Mouse (Mus musculus) spleen, postnatal 10 days (tissue): ENCODE results near the gene Unc13a.

Experiments used
- DNase-seq, 2 experiments: peaks; one replicate each; pipeline ENCODE4 v3.0.0; 2021 to 2022; ENCODE audit warnings: low spot score in 2 of 2

The Unc13a gene

DNA sequence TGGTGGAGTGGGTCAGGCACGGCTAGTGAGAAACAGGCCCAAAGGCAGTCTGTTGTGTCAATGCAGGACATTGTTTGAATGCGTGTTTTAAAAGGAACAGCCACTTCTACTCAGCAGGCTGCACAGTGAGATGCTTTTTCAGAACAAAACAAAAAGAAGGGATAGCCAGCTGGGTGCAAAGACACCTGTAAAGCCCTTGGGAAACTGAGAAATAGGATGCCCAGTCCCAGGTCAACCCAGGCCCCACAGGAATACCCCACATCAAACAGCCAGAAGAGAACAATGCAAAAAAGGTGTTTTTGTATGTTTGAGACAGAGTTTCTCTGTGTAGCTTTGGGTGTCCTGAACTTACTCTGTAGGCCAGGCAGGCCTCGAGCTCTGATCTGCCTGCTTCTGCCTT, 82.8 kb downstream of the Unc13a start:
- DNase-seq = no peak

DNA sequence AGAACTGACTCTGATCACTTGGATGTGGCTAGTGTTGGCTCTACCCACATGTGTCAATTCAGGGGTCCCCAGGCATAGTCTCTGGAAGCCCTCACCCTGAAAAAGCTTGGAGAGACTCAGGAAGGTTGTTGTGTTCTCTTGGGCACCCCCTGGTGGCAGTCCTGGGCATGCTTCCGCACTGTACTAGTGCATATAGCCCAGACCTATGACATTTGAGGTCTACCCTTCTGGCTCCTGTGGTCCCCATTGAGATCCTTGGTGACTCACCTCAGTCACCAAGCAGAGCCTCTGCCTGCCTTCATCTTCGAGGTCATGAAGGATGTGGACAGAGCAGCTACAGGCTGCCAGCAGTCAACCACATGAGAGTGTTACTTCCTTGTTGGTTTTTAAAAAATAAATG, 84.7 kb downstream of the Unc13a start:
- DNase-seq = peak; percentile 46 to 76

DNA sequence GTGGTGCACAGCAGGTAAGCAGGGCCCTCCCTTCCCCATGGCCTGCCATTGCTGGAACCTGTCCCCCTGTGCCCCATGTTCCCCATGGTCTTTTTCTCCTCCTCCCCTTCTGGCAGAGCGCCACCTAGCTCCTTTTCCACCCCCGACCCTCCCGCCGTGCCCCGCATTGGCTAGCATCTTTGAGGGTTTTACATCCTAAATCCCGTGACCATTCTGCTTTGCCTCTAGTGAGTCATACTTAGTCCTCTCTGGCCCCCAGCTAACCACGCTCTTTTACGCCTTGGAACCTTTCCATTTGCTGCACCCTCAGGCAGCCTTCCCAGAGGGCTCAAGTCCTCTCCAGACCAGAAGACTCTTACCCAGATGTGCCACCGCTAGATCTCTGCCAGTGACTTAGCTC, 91.4 kb downstream of the Unc13a start:
- no peak for DNase-seq

DNA sequence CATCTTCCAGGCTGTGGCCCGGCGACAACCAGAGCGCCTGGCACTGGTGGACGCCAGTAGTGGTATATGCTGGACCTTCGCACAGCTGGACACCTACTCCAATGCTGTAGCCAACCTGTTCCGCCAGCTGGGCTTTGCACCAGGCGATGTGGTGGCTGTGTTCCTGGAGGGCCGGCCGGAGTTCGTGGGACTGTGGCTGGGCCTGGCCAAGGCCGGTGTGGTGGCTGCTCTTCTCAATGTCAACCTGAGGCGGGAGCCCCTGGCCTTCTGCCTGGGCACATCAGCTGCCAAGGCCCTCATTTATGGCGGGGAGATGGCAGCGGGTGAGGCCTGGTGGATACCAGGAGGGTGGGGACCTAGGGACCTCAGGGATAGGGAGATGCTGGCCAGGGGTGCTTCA, 92.1 kb downstream of the Unc13a start:
- DNase-seq = no peak

DNA sequence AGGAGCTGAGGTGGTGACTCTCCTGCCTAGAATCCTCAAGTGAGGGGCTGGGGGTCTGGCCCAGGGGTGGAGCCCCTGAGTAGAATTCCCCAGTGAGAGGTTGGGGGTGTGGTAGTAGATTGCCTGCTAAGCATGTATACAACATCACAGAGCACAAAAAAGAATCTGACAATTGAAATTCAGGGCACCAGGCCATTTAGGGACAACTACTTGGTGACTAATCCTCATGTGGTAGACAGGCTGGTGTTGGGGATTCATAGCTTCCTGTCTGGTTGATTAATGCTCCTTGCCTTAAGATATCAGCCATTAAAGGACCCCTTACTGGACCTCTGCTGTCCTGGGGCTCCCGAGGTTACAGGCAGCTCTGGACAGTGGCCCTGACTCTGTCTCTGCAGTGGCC, 92.5 kb downstream of the Unc13a start:
- no peak for DNase-seq

DNA sequence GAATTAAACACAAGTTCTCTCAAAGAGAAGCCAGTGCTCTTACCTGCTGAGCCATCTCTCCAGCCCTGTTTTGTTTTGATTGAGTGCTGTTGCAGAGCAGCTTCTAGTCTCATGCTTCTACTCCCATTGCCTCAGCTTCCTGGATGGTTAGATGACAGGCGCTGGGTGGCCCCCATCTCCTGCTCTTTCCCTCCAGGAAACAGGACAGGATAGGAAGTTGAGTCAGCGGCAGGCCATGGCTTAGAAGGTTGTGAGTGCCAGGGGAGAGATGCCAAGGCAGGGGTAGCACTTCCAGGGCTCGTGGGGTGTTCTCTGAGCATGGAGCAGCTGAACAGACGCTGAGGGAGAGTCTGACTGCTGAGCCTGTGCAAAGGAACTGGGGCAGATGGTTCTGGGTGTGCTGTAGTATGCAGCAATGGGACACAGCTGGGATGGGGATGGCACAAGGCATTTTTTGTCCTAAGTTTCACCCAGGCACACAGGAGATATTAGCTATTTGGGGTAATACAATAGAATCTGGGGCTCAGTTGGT, 93.6 kb downstream of the Unc13a start:
- no peak for DNase-seq

DNA sequence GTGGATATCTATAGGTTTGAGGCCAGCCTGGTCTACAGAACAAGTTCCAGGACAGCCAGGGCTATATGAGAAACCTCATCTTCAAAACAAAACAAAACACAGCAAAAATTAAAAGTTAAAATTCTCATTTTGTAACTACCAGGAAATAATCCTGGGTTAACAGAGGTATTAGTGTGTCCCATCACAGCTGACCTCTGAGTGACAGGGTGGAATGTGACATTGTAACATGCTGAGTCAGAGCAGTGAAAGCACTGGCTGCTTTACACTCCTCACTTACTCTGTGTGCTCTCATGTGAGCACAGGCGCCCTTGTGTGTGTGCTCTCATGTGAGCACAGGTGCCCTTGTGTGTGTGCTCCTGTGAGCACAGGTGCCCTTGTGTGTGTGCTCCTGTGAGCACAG, 96.5 kb downstream of the Unc13a start:
- no peak for DNase-seq

DNA sequence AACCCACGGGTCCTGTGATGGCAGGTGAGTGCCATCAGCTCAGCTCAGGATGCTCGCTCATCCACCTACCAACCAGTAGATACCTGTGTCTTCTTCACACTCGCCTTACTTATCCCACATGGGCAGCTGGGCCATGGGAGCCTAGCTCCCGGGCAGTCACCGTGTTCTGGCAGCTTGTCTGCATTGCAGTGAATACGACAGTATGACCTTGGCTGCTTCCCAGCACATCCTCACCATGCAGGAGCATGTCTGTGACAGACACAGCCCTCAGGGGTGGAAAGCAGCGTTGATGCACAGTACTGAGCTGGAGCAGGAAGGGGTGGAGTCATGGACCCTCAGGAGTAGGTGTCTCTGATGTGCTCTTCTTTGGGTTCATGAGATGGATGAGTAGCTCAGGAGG, 97.1 kb downstream of the Unc13a start:
- DNase-seq = no peak
